Mouse (Mus musculus) cerebellum, adult 9-11 months (tissue): ENCODE data around the gene Abcd4.

ENCODE experiments used
- DNase-seq: peaks from one replicate; pipeline ENCODE4 v3.0.0; 2022

Gene Abcd4

GRCm38 (mm10) chr12:84616977-84617630 lies at the start of gene Abcd4:
Abcd4 (minus strand) TSS chr12:84617413.
- peak; percentile 96 for DNase-seq

GRCm38 (mm10) chr12:84653912-84654311 lies 36.7 kb upstream of the Abcd4 start:
- DNase-seq = peak; percentile 49

- DNase-seq = no peak
Measured at GRCm38 (mm10) chr12:84650234-84650633, 33.0 kb upstream of the Abcd4 start.

- DNase-seq = no peak
Measured at GRCm38 (mm10) chr12:84640654-84641053, 23.4 kb upstream of the Abcd4 start, which contains the start of gene Vrtn. Vrtn (plus strand) TSS chr12:84641019.

GRCm38 (mm10) chr12:84640253-84640652 lies 23.0 kb upstream of the Abcd4 start:
- no peak for DNase-seq

GRCm38 (mm10) chr12:84631867-84632266 lies 14.7 kb upstream of the Abcd4 start:
- DNase-seq = no peak

GRCm38 (mm10) chr12:84625116-84625515 lies 7.9 kb upstream of the Abcd4 start:
- no peak for DNase-seq

- DNase-seq = no peak
Measured at GRCm38 (mm10) chr12:84624601-84625000, 7.4 kb upstream of the Abcd4 start.

GRCm38 (mm10) chr12:84620975-84621374 lies 3.8 kb upstream of the Abcd4 start:
- no peak for DNase-seq

- no peak for DNase-seq
Measured at GRCm38 (mm10) chr12:84617663-84618062, 450 bp upstream of the Abcd4 start.

GRCm38 (mm10) chr12:84614524-84614923 lies 2.7 kb downstream of the Abcd4 start:
- no peak for DNase-seq

GRCm38 (mm10) chr12:84614001-84614400 lies 3.2 kb downstream of the Abcd4 start:
- DNase-seq = no peak

- DNase-seq = no peak
Measured at GRCm38 (mm10) chr12:84612518-84612917, 4.7 kb downstream of the Abcd4 start.

GRCm38 (mm10) chr12:84611718-84612117 lies 5.5 kb downstream of the Abcd4 start:
- no peak for DNase-seq

- no peak for DNase-seq
Measured at GRCm38 (mm10) chr12:84605860-84606259, 11.4 kb downstream of the Abcd4 start.

- no peak for DNase-seq
Measured at GRCm38 (mm10) chr12:84604001-84604400, 13.2 kb downstream of the Abcd4 start.

GRCm38 (mm10) chr12:84598324-84598723 lies 18.9 kb downstream of the Abcd4 start:
- DNase-seq = no peak

GRCm38 (mm10) chr12:84589825-84590761 lies 27.1 kb downstream of the Abcd4 start:
- DNase-seq = peak; percentile 91

GRCm38 (mm10) chr12:84581285-84581684 lies 35.9 kb downstream of the Abcd4 start:
- DNase-seq = no peak

- DNase-seq = no peak
Measured at GRCm38 (mm10) chr12:84578440-84578770, 38.8 kb downstream of the Abcd4 start.

GRCm38 (mm10) chr12:84577768-84578439 lies 39.3 kb downstream of the Abcd4 start:
- no peak for DNase-seq

- no peak for DNase-seq
Measured at GRCm38 (mm10) chr12:84573094-84573493, 44.1 kb downstream of the Abcd4 start.

GRCm38 (mm10) chr12:84572341-84572720 lies 44.9 kb downstream of the Abcd4 start:
- DNase-seq = no peak
